Mouse (Mus musculus) forebrain, embryonic 10.5 days (tissue): ENCODE measurements around the gene Sap18b. TPM values are rescaled to one million over a fixed set of nuclear protein-coding genes. Genes with fewer than 3 reads are reported as not detected.
"Not testable (repeated sequence)": the region's sequence is repeated elsewhere in the genome, so short reads cannot be mapped to it uniquely, and the experiment has no call there.

Experiments used
- DNase-seq: peaks from one replicate; pipeline ENCODE4 v3.0.0-alpha.2; 2017; ENCODE audit warnings: low spot score; ENCODE audit errors: extremely low spot score
- H3K27ac ChIP-seq: fragments of 300-500 bp; sonication (generic); 2 replicates; pipeline ENCODE4 v1.5.1; 2016; ENCODE audit warnings: mild to moderate bottlenecking
- H3K27me3 ChIP-seq: fragments of 300-500 bp; sonication (generic); 2 replicates; pipeline ENCODE4 v1.6.1; 2016; ENCODE audit warnings: mild to moderate bottlenecking; ENCODE audit not compliant: poor library complexity, severe bottlenecking
- H3K36me3 ChIP-seq: fragments of 300-500 bp; sonication (generic); replicated peaks from 2 replicates; pipeline ENCODE4 v1.6.1; 2016; ENCODE audit warnings: mild to moderate bottlenecking, moderate library complexity
- H3K4me1 ChIP-seq: fragments of 300-500 bp; sonication (generic); 2 replicates; pipeline ENCODE4 v1.6.1; 2016
- H3K4me3 ChIP-seq: fragments of 300-500 bp; sonication (generic); 2 replicates; pipeline ENCODE4 v1.5.1; 2016; ENCODE audit warnings: mild to moderate bottlenecking, moderate library complexity
- H3K9me3 ChIP-seq: fragments of 300-500 bp; sonication (generic); 2 replicates; pipeline ENCODE4 v1.6.1; 2016; ENCODE audit warnings: mild to moderate bottlenecking, moderate library complexity
- WGBS: fragments of 180-500 bp; shearing (Covaris S2); methylation state at CpG from one replicate; pipeline ENCODE4 v1.1.7; 2016; 5-methylcytosine and 5-hydroxymethylcytosine counted together
- polyA plus RNA-seq: library from polyadenylated mRNA; unstranded; fragments of >200 nt; fragmentation: Nextera tagmentation; extraction: Ambion mirVana; gene quantifications from 2 replicates; pipeline ENCODE4 v1.2.1, GENCODE M21; 2016

The Sap18b gene
- polyA plus RNA-seq, 1 experiment from 2014 or later: 377 TPM

GRCm38 (mm10) chr8:95863761-95864440 lies 38.8 kb downstream of the Sap18b start:
- H3K27ac ChIP-seq, DNase-seq, H3K9me3 ChIP-seq, H3K4me1 ChIP-seq, H3K27me3 ChIP-seq, H3K4me3 ChIP-seq: not testable (repeated sequence)
- peaks cover 60% of the 10 kb centered on the region for H3K36me3 ChIP-seq
- WGBS: 92% methylated on average over 11 of the region's 11 CpGs

GRCm38 (mm10) chr8:95864851-95865250 lies 39.7 kb downstream of the Sap18b start:
- not testable (repeated sequence) for H3K4me3 ChIP-seq, DNase-seq, H3K9me3 ChIP-seq, H3K4me1 ChIP-seq, H3K27ac ChIP-seq, H3K27me3 ChIP-seq
- peaks cover 70% of the 10 kb centered on the region for H3K36me3 ChIP-seq
- whole genome bisulfite sequencing: 96% methylated on average over 18 of the region's 18 CpGs

- Histone ChIP-seq H3K36me3 (peaks cover 100% of the 10 kb centered on the region), H3K4me3 (no peak overlapping the region), H3K27me3 (no peaks in the 10 kb centered on the region), H3K27ac (no peak overlapping the region), H3K4me1 (no peaks in the 10 kb centered on the region), H3K9me3 (peaks cover 3% of the 10 kb centered on the region; the same call in 1 of the 2 replicates)
- DNase-seq: no peak
- 92% methylated on average over 16 of the region's 16 CpGs for WGBS
These were observed 46.5 kb downstream of the Sap18b start for GRCm38 (mm10) chr8:95871690-95872089.

GRCm38 (mm10) chr8:95875270-95875669 lies 50.1 kb downstream of the Sap18b start:
- Histone ChIP-seq H3K27ac (no peak overlapping the region), H3K36me3 (peaks cover 84% of the 10 kb centered on the region), H3K4me1 (peaks cover 16% of the 10 kb centered on the region), H3K9me3 (peaks cover 3% of the 10 kb centered on the region; the same call in 1 of the 2 replicates), H3K27me3 (no peaks in the 10 kb centered on the region), H3K4me3 (no peak overlapping the region)
- no peak for DNase-seq
- WGBS: 98% methylated on average over 7 of the region's 7 CpGs

Other genes with a start within 250 kb of the Sap18b start
- not detected in 2 replicates for gene Prss54, start 249.0 kb upstream of the Sap18b start, polyA plus RNA-seq
- gene Gins3, start 191.9 kb upstream of the Sap18b start, polyA plus RNA-seq: 34.9 and 37.1 TPM in 2 replicates
- 14.7 and 16.7 TPM in 2 replicates for gene Ndrg4, start 148.4 kb upstream of the Sap18b start, polyA plus RNA-seq
- 29.5 and 31.0 TPM in 2 replicates for gene Setd6, start 109.5 kb upstream of the Sap18b start, polyA plus RNA-seq
- gene Cnot1, start 17.9 kb upstream of the Sap18b start, polyA plus RNA-seq: 120 and 122 TPM in 2 replicates
- gene Slc38a7, start 28.2 kb downstream of the Sap18b start, polyA plus RNA-seq: 16.7 and 18.4 TPM in 2 replicates
- gene Got2, start 63.2 kb downstream of the Sap18b start, polyA plus RNA-seq: 194 and 213 TPM in 2 replicates